Mouse (Mus musculus): ENCODE data around the gene Cmc1. TPM values are rescaled to one million over a fixed set of nuclear protein-coding genes. Genes with fewer than 3 reads are reported as not detected.
"Not testable (repeated sequence)": the region's sequence is repeated elsewhere in the genome, so short reads cannot be mapped to it uniquely, and the experiment has no call there.

The Cmc1 gene
- polyA plus RNA-seq, 1 experiment from 2014 or later = 39.3 TPM

- H3K4me3 ChIP-seq = no peak overlapping the region
- 0 out of 2 replicates have a peak, but pooled peaks cover 6% of the 10 kb centered on the region for H3K9me3 ChIP-seq
- H3K27ac ChIP-seq (replicated peaks) = no peak overlapping the region
- no peaks in the 10 kb centered on the region for H3K27me3 ChIP-seq
- H3K4me2 ChIP-seq (replicated peaks) = no peak overlapping the region
- ATAC-seq (replicated peaks) = no peak
- H3K9ac ChIP-seq (replicated peaks) = no peak overlapping the region
- WGBS = 89% methylated on average over 4 of the region's 4 CpGs
- H3K4me1 ChIP-seq = no peaks in the 10 kb centered on the region
- no peaks in the 10 kb centered on the region for H3K36me3 ChIP-seq
Observed at GRCm38 (mm10) chr9:118173086-118173485, 23.1 kb upstream of the Cmc1 start.

- ATAC-seq (replicated peaks) = no peak
- H3K27ac ChIP-seq (replicated peaks) = no peak overlapping the region
- H3K27me3 ChIP-seq = no peaks in the 10 kb centered on the region
- H3K4me3 ChIP-seq = no peak overlapping the region
- no peaks in the 10 kb centered on the region for H3K4me1 ChIP-seq
- WGBS = 51% methylated on average over 5 of the region's 5 CpGs
- no peak overlapping the region for H3K4me2 ChIP-seq (replicated peaks)
- H3K36me3 ChIP-seq = no peaks in the 10 kb centered on the region
- H3K9ac ChIP-seq (replicated peaks) = no peak overlapping the region
- H3K9me3 ChIP-seq = 0 out of 2 replicates have a peak, but pooled peaks cover 3% of the 10 kb centered on the region
Observed at GRCm38 (mm10) chr9:118168544-118168943, 18.6 kb upstream of the Cmc1 start.

GRCm38 (mm10) chr9:118167606-118168005 lies 17.6 kb upstream of the Cmc1 start:
- no peak for ATAC-seq (replicated peaks)
- no peaks in the 10 kb centered on the region for H3K27me3 ChIP-seq
- H3K9ac ChIP-seq (replicated peaks) = no peak overlapping the region
- WGBS = 72% methylated on average over 6 of the region's 6 CpGs
- H3K9me3 ChIP-seq = no peaks in the 10 kb centered on the region
- no peak overlapping the region for H3K4me2 ChIP-seq (replicated peaks)
- H3K4me3 ChIP-seq = no peak overlapping the region
- no peak overlapping the region for H3K27ac ChIP-seq (replicated peaks)
- no peaks in the 10 kb centered on the region for H3K4me1 ChIP-seq
- H3K36me3 ChIP-seq = no peaks in the 10 kb centered on the region

- no peak for ATAC-seq (replicated peaks)
- H3K36me3 ChIP-seq = no peaks in the 10 kb centered on the region
- H3K27me3 ChIP-seq = no peaks in the 10 kb centered on the region
- 90% methylated on average over 6 of the region's 6 CpGs for WGBS
- no peak overlapping the region for H3K27ac ChIP-seq (replicated peaks)
- H3K4me3 ChIP-seq = no peak overlapping the region
- no peak overlapping the region for H3K9ac ChIP-seq (replicated peaks)
- H3K4me2 ChIP-seq (replicated peaks) = no peak overlapping the region
- no peaks in the 10 kb centered on the region for H3K9me3 ChIP-seq
- no peaks in the 10 kb centered on the region for H3K4me1 ChIP-seq
Observed at GRCm38 (mm10) chr9:118161536-118161935, 11.6 kb upstream of the Cmc1 start.

GRCm38 (mm10) chr9:118159936-118160335 lies 10.0 kb upstream of the Cmc1 start:
- H3K27me3 ChIP-seq = no peaks in the 10 kb centered on the region
- no peak for ATAC-seq (replicated peaks)
- H3K36me3 ChIP-seq = no peaks in the 10 kb centered on the region
- no peak overlapping the region for H3K27ac ChIP-seq (replicated peaks)
- H3K9me3 ChIP-seq = no peaks in the 10 kb centered on the region
- no peaks in the 10 kb centered on the region for H3K4me1 ChIP-seq
- no peak overlapping the region for H3K4me2 ChIP-seq (replicated peaks)
- no peak overlapping the region for H3K4me3 ChIP-seq
- 57% methylated on average over 3 of the region's 3 CpGs for WGBS
- no peak overlapping the region for H3K9ac ChIP-seq (replicated peaks)

- H3K9ac ChIP-seq (replicated peaks) = no peak overlapping the region
- no peak overlapping the region for H3K4me2 ChIP-seq (replicated peaks)
- no peak overlapping the region for H3K27ac ChIP-seq (replicated peaks)
- 98% methylated on average over 4 of the region's 4 CpGs for WGBS
- H3K27me3 ChIP-seq = no peaks in the 10 kb centered on the region
- ATAC-seq (replicated peaks) = no peak
- H3K9me3 ChIP-seq = no peaks in the 10 kb centered on the region
- H3K36me3 ChIP-seq = no peaks in the 10 kb centered on the region
- no peak overlapping the region for H3K4me3 ChIP-seq
- H3K4me1 ChIP-seq = no peaks in the 10 kb centered on the region
Observed at GRCm38 (mm10) chr9:118158201-118158600, 8.2 kb upstream of the Cmc1 start.

GRCm38 (mm10) chr9:118157234-118157633 lies 7.3 kb upstream of the Cmc1 start:
- no peaks in the 10 kb centered on the region for H3K27me3 ChIP-seq
- H3K4me3 ChIP-seq = no peak overlapping the region
- no peak overlapping the region for H3K27ac ChIP-seq (replicated peaks)
- ATAC-seq (replicated peaks) = no peak
- no peaks in the 10 kb centered on the region for H3K36me3 ChIP-seq
- no peaks in the 10 kb centered on the region for H3K9me3 ChIP-seq
- 90% methylated on average over 3 of the region's 3 CpGs for WGBS
- no peak overlapping the region for H3K9ac ChIP-seq (replicated peaks)
- no peak overlapping the region for H3K4me2 ChIP-seq (replicated peaks)
- H3K4me1 ChIP-seq = no peaks in the 10 kb centered on the region

GRCm38 (mm10) chr9:118154666-118155065 lies 4.7 kb upstream of the Cmc1 start:
- WGBS = 84% methylated on average over 5 of the region's 5 CpGs
- Histone ChIP-seq H3K4me3 (no peak overlapping the region), H3K4me2 (replicated peaks) (no peak overlapping the region), H3K4me1 (peaks cover 7% of the 10 kb centered on the region), H3K9ac (replicated peaks) (no peak overlapping the region), H3K27me3 (no peaks in the 10 kb centered on the region), H3K9me3 (no peaks in the 10 kb centered on the region), H3K36me3 (no peaks in the 10 kb centered on the region), H3K27ac (replicated peaks) (no peak overlapping the region)
- ATAC-seq (replicated peaks) = no peak

GRCm38 (mm10) chr9:118151221-118151507 lies 1.2 kb upstream of the Cmc1 start:
- H3K27ac ChIP-seq (replicated peaks) = no peak overlapping the region
- H3K4me1 ChIP-seq = peaks cover 22% of the 10 kb centered on the region
- 100% methylated on average over 1 of the region's 1 CpGs for WGBS
- no peaks in the 10 kb centered on the region for H3K36me3 ChIP-seq
- no peak for ATAC-seq (replicated peaks)
- no peaks in the 10 kb centered on the region for H3K27me3 ChIP-seq
- H3K9me3 ChIP-seq = no peaks in the 10 kb centered on the region
- no peak overlapping the region for H3K4me2 ChIP-seq (replicated peaks)
- no peak overlapping the region for H3K4me3 ChIP-seq
- no peak overlapping the region for H3K9ac ChIP-seq (replicated peaks)

- Histone ChIP-seq H3K27ac (replicated peaks) (peak overlapping the region; percentile 78; the same call in 1 of the 2 replicates), H3K4me2 (replicated peaks) (peak overlapping the region; percentile 52), H3K36me3 (no peaks in the 10 kb centered on the region), H3K9ac (replicated peaks) (0 out of 2 replicates have a peak overlapping the region, but pooled peaks have one; percentile 83), H3K4me1 (peaks cover 22% of the 10 kb centered on the region), H3K27me3 (no peaks in the 10 kb centered on the region), H3K9me3 (no peaks in the 10 kb centered on the region), H3K4me3 (peak overlapping the region; percentile 63)
- 72% methylated on average over 20 of the region's 20 CpGs for WGBS
- peak; percentile 60 for ATAC-seq (replicated peaks)
Observed at GRCm38 (mm10) chr9:118150429-118151220, 648 bp upstream of the Cmc1 start.

GRCm38 (mm10) chr9:118140356-118140755 lies 9.6 kb downstream of the Cmc1 start:
- not testable (repeated sequence) for H3K9ac ChIP-seq (replicated peaks)

GRCm38 (mm10) chr9:118110360-118110710 lies 39.6 kb downstream of the Cmc1 start:
- Histone ChIP-seq H3K9me3 (no peaks in the 10 kb centered on the region), H3K4me3 (no peak overlapping the region), H3K9ac (replicated peaks) (no peak overlapping the region), H3K4me1 (peaks cover 13% of the 10 kb centered on the region), H3K4me2 (replicated peaks) (no peak overlapping the region), H3K27ac (replicated peaks) (no peak overlapping the region), H3K36me3 (no peaks in the 10 kb centered on the region), H3K27me3 (no peaks in the 10 kb centered on the region)
- 82% methylated on average over 2 of the region's 2 CpGs for WGBS
- ATAC-seq (replicated peaks) = no peak

More at GRCm38 (mm10) chr9:118140356-118140755, 9.6 kb downstream of the Cmc1 start:
- H3K4me3 ChIP-seq; H3K4me2 ChIP-seq (replicated peaks); ATAC-seq (replicated peaks); H3K27ac ChIP-seq (replicated peaks); H3K27me3 ChIP-seq; H3K36me3 ChIP-seq; H3K4me1 ChIP-seq; H3K9me3 ChIP-seq: not testable (repeated sequence)
- WGBS = 87% methylated on average over 3 of the region's 3 CpGs
